Mouse (Mus musculus) heart, adult 11 months (tissue): ENCODE measurements at regions not wholly inside any gene's neighbourhood (a gene's known extent, or its start where the extent isn't known, plus 50 kb on each side); places are given as distances from the start of the nearest gene placed in this dataset.

ENCODE experiments used
- DNase-seq: peaks from one replicate; pipeline ENCODE4 v3.0.0; 2022

- DNase-seq: no peak
Observed at GRCm38 (mm10) chr8:96680416-96681027, 792.2 kb upstream of the Got2 start.

DNA sequence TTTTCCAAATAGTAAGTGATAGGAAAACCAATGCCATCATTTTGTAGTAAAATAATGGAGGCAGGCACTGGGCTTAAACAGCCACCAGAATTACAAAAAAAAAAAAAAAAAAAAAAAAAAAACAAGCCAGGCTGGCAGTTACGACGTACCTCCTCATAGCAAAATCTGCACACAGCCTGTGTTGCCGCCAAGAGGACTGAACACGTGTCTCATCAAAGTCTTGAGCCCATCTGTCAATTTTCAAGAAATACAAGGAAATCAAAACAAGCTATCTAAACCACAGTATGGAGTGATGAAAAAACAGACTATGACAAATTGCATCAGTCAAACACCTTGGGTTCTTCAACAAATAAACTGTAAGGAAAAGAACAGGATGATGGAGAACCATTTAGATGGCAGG is 791.2 kb upstream of the Got2 start:
- DNase-seq: no peak

GRCm38 (mm10) chr8:96674703-96675102 is 786.4 kb upstream of the Got2 start:
- no peak for DNase-seq

- DNase-seq: peak; percentile 80
Observed at GRCm38 (mm10) chr8:96656495-96657279, 768.3 kb upstream of the Got2 start.

DNA sequence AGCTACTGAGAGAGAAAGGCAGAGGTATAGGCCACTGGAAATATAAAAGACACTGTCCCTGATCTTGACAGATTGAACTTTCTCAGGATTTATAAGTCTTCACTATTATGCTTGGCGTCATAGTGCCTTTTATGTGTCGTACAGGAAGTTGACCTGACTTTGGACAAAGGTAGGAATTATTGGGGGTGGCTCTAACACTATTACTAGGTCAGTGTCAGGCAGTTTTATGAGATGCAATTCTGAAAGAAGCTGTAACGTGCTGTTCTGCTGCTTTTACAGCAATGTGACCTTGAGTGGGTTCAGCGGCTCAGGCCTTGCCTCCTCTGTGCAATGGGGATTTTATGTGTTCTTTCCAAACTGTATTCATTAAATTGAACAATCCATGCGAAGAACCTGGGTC is 759.4 kb upstream of the Got2 start:
- DNase-seq: no peak
